Mouse (Mus musculus) right cerebral cortex, postnatal 36 days (tissue): ENCODE results near the gene Decr2.
"Not testable (repeated sequence)": the region's sequence is repeated elsewhere in the genome, so short reads cannot be mapped to it uniquely, and the experiment has no call there.

ENCODE experiments used
- DNase-seq, 2 experiments: peaks; one replicate each; pipeline ENCODE4 v3.0.0; 2022; ENCODE audit warnings: low spot score in 2 of 2, mixed read lengths in 1 of 2

Gene Decr2

GRCm38 (mm10) chr17:26113181-26113948, 23.2 kb upstream of the Decr2 start, which contains the start of gene Tmem8:
Gene Tmem8 (plus strand): TSS chr17:26113299.
- DNase-seq: peak in 1 of 2 experiments; percentile 63

- DNase-seq: no peak
Measured at GRCm38 (mm10) chr17:26112751-26113150, 22.6 kb upstream of the Decr2 start.

DNA sequence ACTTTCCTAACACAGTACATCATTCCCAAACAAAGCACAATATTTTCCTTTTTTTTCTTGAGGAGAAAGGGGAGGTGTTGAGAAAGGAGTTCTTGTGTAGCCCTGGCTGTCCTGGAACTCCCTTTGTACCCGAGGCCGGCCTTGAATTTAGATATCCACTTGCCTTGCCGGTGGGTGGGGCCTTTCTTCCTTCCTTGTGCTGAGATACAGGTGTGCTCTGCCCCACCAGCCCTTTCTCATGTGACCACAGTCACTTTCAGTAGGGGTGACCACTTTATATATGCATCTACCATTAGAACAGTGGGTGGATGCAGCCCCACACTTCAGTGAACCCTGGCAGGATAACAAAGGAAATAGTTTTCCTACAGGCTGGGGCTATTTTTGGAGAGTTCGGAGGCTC, 21.6 kb upstream of the Decr2 start:
- no peak for DNase-seq

DNA sequence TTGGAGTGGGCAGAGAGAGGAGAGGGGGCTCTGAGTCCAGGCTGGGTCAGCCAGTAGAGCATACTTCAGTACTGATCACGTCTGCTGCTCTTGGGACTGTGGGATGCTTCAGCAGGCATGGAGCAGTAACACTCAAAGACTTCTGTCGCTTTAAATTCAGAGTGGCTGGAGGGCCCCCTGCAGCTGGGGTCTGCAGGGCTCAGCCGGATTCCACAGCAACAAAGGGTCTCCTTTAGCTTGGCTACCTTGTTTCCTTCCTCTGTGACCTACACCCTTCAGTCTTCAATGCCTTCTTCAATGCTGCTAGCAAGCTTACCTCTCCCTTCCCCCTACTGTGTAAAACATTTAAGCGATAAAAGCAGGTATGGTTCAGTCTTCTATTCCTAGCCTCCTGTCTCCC, 20.9 kb upstream of the Decr2 start:
- no peak for DNase-seq

DNA sequence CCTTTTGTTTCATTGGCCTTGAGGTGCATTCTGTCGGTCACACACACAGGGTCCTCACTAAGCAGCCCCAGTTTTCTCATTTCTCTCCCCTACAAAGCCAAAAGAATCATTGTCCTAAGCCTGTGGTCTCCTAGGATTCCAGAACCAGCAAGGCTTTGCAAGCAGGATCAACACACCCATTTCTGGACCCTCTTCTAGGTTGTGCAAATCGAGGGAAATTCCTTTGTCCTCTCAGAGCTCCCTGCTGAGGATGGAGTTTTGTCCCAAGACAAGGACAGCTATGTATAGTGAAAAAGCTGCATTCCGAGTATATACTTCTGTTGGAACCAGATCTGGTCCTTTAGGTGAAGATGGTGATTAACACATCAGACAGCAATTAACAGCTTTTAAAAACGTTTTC, 20.0 kb upstream of the Decr2 start:
- DNase-seq: no peak

DNA sequence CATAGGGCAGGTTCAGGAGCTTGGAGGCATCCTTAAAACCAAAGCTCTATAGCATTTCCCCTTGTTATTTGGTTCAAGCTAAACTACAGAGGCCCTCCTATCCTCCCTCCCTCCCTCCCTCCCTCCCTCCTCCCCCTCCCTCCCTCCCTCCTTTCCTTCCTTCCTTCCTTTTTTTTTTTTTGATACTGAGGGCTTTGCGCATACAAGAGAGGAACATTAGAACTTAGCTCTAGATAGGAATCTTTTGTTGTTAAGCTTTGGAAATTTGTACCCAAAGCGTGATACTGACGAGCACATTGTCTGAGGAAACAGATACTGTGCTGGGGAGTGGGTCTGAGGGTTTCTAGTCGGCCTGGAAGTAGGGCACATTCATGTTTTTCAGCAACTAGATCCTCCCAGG, 15.5 kb upstream of the Decr2 start:
- no peak for DNase-seq

DNA sequence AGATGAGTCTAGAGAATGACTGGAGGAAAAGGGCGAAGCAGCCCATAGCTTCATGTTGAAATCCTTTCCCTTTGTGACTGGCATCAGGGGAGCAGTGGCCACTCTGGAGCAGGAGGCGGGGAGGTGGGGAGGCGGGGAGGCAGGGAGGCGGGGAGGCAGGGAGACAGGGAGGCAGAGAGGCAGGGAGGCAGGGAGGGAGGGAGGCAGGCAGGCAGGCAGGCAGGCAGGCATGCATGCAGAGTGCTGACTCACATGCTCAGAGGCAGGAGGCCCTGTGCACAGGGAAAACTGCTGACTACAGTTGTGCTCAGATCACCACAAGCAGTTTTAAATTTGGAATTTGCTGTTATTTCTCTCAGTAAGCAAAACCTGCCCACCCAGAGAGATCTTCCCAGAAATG, 11.3 kb upstream of the Decr2 start:
- DNase-seq: no peak

- no peak for DNase-seq
Measured at GRCm38 (mm10) chr17:26100166-26100565, 10.0 kb upstream of the Decr2 start.

DNA sequence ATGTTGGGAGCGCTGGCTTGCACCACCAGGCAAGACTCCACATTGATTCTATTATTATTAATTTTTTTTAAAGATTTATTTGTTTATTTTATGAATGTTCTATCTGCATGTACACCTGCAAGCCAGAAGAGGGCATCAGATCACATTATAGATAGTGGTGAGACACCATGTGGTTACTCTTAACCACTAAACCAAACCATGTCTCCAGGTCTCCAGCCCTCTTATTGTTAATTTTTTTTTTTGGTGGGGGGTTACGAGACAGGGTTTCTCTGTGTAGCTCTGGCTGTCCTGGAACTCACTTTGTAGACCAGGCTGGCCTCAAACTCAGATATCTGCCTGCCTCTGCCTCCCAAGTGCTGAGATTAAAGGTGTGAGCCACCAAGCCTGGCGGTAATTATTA, 9.2 kb upstream of the Decr2 start:
- DNase-seq: not testable (repeated sequence)

- DNase-seq: no peak
Measured at GRCm38 (mm10) chr17:26098461-26098860, 8.3 kb upstream of the Decr2 start.

DNA sequence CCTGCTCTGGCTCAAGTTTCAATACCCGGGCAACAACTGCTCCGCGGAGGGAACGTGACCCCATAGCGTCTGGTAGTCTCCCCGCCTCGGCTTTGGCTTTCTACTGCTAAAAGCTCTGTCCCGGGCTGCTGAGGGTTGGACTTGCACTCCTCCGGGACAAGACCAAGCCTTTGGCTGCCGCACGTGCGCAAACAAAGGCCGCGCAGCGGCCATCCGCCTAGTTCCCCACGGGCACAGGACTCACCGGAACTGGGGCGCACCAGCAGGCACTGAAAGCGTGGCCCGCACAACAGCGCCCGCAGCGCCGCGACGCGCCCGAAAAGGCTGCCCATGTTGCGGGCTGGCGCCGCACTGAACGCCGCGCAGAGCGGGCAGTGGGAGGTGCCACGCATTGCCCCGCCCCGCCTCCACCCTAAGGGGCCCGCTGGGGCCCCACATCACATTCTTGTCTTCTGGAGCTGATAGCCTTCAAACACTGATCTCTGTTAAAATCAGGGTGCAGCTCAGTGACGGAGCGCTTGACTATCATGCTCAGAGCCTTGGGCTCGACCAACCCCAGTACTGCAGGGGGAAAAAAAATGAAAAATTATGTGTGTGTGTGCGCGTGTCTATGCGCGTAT, 5.1 kb upstream of the Decr2 start, which contains the start of gene Nme4:
Gene Nme4, minus strand, starts transcription at position 482 of the 620 bp plus-strand sequence.
- peak; percentile 55 for DNase-seq

DNA sequence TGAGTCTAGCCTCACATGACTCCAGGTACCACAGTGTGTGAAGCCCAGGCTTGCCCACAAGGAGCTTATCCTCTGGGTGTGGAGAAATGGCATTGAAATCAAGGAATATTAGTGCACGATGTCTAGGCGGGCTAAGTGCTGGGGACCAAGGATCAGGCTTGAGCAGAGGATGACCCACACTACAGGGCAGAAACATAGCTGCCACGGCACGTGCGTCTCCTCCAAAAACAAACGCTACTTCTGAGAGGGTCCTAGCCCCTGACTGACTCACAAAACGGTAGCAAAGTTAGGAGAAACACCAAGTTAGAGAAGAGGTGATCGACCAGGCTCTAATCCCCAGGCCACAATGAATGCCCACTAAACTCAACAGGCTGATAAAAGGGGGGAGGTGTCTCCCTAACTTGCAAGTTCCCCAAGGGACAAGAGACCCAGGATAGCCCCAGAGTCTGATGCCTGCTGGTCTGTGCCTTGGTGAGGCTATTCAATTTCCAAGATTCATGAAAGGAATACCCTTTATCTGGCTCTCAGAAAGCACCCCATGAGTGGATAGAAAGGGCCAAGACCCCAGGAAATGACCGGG, 4.5 kb upstream of the Decr2 start:
- DNase-seq: no peak

GRCm38 (mm10) chr17:26087059-26087564, 3.0 kb downstream of the Decr2 start:
- no peak for DNase-seq

DNA sequence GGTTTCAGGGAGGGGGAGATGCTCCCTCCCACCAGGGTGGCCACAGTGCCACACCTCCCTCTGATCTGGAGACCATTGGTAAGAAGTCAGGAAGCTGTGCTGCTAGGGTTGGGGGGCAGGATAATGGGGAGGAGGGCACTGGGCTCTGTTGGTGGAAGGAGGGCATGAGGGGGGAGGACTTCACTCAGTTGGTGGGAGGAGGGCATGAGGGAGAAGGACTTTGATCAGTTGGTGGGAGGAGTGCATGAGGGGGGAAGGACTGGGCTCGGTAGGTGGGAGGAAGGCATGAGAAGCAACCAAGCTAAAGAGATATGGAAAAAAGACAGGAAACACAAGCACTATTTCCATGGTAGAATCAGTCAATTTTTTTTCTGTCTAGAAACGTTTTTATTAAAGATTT, 9.3 kb downstream of the Decr2 start:
- DNase-seq: no peak

- no peak for DNase-seq
Measured at GRCm38 (mm10) chr17:26078851-26079250, 11.3 kb downstream of the Decr2 start.

GRCm38 (mm10) chr17:26075246-26075645, 14.9 kb downstream of the Decr2 start:
- peak; percentile 71 to 79 for DNase-seq

DNA sequence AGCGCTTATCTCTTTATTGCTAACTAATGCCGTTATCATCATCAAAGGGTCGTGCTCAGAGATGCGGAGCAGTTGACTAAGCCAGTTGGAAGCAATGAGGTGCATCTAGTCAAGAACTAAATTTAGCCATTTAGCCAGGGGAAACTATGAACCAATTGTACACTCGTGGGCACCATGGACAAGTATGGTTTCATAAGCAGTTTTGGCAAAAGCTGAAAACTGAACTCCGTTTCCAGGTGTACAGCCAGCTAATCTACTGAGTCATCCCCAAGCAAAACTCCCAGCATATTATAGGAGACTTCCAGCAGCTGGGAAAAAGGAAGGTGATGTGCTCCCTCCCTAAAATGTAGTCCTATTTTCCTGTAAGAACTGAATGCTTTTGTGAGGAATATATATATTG, 20.0 kb downstream of the Decr2 start:
- no peak for DNase-seq

- DNase-seq: peak; percentile 73 to 75
Measured at GRCm38 (mm10) chr17:26068831-26069739, 21.1 kb downstream of the Decr2 start, which contains the start of gene Rab11fip3. Gene Rab11fip3 (minus strand): TSS chr17:26069555.

DNA sequence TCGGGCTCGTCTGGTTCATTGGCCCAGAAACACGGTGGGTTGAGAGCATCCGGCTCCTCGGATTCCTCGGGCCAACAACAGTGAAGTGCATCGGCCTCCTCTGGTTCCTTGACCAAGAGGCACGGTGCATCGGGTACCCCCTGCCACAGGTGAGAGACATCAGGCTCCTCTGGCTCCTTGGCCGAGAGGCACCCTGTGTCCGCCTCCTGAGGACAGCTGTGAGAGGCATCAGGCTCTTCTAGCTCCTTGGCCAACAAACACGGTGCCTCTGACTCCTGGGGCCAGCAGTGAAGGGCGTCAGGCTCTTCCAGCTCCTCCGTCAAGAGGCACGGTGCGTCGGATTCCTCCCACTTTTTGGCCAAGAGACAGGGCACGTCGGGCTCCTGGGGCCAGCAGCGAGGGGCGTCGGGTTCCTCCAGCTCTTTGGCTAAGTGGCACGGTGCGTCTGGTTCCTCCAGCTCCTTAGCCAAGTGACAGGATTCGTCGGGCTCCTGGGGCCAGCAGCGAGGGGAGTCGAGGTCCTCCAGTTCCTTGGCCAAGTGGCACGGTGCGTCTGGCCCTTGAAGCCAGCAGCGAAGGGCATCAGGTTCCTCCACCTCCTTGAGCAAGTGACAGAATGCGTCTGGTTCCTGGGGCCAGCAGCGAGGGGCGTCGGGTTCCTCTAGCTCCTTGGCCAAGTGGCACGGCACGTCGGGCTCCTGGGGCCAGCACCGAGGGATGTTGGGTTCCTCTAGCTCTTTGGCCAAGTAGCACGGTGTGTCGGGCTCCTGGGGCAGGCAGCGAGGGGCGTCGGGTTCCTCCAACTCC, 21.9 kb downstream of the Decr2 start:
- DNase-seq: no peak

GRCm38 (mm10) chr17:26066488-26067020, 23.6 kb downstream of the Decr2 start:
- DNase-seq: no peak
